Mouse (Mus musculus) layer of hippocampus, postnatal 14 days (tissue): ENCODE data around the gene Chmp3. TPM values are rescaled to one million over a fixed set of nuclear protein-coding genes. Genes with fewer than 3 reads are reported as not detected.
A peak's percentile ranks its signal among the peaks of the same experiment; 100 is the strongest.

Experiments used
- DNase-seq, 2 experiments: peaks; one replicate each; pipeline ENCODE4 v3.0.0; 2021 to 2022; ENCODE audit warnings: low spot score in 2 of 2, mixed read lengths in 1 of 2
- long read RNA-seq, 2 experiments: library from polyadenylated mRNA; stranded (forward); transcript quantifications; one replicate each; pipeline ENCODE4 v2.0.0; 2021
- total RNA-seq, 2 experiments: library from RNA; stranded (reverse); gene quantifications; 2 replicates each; pipeline ENCODE4 v1.2.3; 2021

The Chmp3 gene
- 10 to 100 TPM; 80.4 to 84.7 TPM for total RNA-seq
- long read RNA-seq, experiment 1, transcript Chmp3-201 (6 exons, 2,654 nt): major isoform, 46 of 57 reads
- long read RNA-seq, experiment 1, partial matches to known transcripts: 1 of 57 reads
- long read RNA-seq, experiment 1, other reads (novel, unspliced or antisense): 9 of 57 reads
- long read RNA-seq, experiment 2, transcript Chmp3-201 (6 exons, 2,654 nt): major isoform, 59 of 86 reads
- long read RNA-seq, experiment 2, partial matches to known transcripts: 4 of 86 reads
- long read RNA-seq, experiment 2, other reads (novel, unspliced or antisense): 19 of 86 reads

DNA sequence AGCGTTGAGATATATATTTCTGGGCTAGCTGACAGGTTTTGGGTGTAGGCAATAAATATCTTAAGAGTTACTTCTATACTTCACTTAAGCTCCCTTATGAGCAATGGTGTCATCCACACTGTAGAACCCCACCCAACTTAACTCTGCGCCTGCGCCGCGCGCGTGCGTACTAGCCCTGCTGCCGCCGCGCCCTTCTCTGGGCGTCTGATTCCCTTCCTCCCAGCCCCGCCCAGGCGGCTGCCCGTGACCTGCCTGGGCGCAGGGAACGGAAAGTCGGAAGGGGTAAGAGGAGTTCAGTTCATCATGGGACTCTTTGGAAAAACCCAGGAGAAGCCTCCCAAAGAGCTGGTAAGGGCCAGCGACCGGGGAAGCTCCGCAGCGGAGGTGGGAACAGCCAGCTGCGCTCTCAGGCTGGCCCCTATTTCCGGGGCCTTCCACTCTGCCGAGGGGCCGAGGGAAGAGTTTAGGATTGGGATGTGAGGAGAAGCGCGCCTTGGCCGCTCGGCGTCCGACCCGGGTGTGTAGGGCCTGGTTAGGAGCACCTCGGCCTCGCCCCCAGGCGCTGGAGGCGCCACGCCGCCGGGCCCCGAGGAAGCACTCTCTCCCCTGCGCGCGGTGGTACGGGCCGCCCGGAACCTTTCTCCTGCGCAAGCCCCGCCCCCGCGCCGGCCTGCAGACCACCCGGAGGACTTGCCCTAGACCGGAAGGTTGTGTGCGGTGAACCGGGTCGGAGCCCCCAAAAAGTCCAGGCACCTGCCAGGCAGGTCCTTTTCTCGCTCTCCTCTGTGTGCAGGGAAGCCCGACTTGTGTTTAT lies at the start of gene Chmp3:
Chmp3 (plus strand) TSS at position 112 of the 814 bp plus-strand sequence.
- peak; percentile 97 for DNase-seq

DNA sequence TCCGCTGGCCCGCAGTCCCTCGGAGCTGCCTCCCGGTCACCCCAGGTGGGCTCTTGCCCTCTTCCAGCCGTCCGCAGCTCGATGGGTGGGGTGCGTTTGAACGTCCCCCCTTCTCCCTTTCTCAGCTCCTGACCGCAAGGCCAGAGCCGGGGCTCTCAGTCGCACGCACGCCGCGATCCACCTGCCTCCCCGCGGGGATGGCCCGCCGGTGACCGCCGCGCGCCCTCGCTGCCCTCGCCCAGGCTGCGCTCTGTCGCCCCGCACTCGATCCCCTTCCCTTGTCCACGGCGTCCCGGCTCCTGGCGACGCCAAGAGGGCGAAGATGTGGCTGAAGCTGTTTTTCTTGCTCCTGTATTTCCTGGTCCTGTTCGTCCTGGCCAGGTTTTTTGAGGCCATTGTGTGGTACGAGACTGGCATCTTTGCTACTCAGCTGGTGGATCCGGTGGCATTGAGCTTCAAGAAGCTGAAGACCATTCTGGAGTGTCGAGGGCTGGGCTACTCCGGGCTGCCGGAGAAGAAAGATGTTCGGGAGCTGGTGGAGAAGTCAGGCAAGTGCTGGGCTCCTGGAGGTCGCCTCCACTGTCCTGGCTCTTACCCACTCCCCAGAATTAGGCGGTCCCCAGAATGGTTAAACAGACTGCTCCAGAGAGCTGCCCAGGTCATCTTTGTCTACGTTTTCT lies 49.1 kb upstream of the Chmp3 start:
- peak in 1 of 2 experiments; percentile 41 for DNase-seq

DNA sequence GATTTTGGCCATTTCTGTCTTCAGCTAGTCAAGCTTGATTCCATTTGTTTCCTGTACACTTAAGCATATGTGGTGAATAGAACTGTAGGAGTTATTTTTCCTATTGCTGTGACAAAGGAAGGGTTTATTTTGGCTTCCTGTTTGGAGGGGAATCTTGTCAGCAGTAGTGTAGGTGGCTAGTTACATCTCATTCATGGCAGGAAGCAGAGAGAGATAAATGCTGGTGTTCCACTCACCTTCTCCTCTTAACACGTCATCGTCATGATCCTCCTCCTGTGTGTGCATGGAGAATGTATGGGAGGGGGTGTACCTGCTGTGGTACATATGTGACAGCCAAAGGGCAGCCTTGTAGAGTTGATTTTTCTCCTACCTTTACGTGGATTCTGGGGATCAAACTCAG lies 43.0 kb upstream of the Chmp3 start:
- DNase-seq: no peak

DNA sequence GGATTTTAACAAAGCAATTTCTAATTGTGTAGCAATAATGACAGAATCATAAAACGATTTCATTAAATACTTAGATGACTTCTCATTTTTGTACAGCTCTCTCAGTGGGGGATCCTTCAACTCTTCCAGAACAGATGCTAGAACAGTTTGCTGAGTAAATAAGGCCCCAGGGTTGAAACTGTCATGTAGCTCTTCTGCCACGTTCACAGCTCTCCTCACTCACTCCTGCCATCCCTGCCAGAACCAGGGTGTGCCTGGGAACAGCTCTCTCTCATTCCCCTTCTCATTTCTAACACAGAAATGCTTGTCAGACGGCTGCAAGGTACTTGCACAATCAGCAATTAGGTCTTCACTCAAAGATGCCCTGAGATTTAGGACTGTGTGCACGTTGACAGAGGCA lies 40.6 kb upstream of the Chmp3 start:
- no peak for DNase-seq

DNA sequence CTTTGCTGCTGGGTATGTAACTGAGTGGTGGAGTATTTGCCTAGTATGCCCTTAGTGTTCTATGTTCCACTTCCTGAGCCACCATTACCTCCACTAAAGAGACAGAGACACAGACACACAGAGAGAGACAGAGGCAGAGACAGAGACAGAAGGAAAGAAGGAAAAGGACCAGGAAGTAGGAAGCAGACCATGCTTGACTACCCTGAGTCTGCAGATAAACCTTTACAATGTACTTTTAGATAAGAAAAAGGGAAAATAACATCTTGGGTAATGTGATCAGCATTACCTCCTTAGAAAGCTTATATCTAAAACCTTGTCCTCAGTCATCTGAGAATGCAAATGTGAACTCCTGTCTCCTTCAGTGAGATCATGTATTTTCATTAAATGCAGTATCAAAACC lies 39.9 kb upstream of the Chmp3 start:
- DNase-seq: no peak

DNA sequence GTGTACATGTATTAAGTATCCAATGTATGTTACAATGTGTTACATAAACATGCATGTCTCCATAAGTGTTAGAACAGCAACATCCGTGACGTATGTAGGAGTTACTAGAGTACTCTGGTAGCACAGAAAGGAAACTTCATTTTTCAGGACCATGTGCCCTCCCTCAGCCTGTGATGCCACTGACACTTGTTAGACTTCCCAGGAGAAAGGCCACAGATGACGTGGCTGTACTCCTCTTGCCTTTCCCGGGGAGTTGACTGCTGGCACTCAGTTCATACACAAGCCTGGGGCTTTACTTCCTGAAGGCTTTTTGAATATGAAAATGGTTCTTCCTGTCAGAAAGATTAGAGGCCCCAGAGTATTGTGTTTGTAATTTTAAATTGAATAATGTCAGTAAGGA lies 39.5 kb upstream of the Chmp3 start:
- no peak for DNase-seq

DNA sequence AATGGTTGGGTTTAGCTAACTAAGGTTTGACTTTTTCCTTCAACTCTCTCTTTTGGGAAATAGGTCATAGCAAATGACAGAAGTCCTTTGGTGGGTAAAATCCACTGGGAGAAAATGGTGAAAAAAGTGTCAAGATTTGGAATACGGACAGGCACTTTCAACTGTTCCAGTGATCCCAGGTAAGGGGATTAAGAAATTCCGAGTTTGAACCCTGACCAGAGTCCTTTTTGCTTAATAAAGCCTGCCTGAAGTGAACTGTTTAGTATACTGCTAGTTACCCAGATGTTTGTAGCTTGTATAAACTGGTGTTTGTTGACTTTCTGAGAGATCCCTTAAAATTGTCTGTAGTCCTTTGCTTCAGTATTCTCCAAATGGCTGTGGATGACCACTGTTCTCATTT lies 37.9 kb upstream of the Chmp3 start:
- DNase-seq: no peak

DNA sequence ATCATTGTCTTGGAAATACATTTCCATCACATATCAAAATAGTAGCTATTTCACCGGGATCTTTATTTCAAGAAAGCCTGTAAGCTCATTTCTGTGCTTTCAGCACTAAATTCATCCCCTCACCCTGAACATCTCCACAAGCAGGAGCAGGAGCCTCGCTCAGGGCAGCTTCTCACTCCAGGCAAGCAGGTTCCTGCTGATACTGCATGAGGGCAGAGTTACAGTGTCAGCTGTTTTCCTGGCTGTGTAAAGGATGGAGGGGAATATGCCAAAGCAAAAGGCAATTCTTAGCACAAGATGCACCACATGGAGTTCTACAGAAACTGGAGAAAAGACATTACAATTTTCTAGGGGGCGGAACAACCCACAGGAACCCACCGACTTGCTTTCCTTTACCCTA lies 24.1 kb upstream of the Chmp3 start:
- no peak for DNase-seq

DNA sequence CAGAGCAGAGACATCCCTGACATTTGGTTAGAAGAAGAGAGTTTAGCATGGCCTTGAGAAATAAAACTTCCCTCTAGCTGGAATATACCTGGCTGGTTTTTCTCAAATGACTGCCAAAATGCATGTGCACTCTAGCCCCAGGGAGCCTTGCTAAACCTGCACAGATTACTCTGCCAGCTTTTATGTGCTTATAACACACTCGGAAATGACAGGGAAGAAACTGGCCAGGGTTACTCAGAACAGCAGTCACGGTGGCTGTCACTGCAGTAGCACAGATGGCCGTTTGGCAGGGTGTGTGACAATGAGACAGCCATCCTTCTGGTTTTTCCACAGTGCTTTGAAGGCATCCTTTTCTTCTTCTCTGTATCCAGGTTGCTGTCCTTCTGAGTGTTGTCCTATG lies 18.0 kb upstream of the Chmp3 start:
- DNase-seq: peak; percentile 65 to 80

DNA sequence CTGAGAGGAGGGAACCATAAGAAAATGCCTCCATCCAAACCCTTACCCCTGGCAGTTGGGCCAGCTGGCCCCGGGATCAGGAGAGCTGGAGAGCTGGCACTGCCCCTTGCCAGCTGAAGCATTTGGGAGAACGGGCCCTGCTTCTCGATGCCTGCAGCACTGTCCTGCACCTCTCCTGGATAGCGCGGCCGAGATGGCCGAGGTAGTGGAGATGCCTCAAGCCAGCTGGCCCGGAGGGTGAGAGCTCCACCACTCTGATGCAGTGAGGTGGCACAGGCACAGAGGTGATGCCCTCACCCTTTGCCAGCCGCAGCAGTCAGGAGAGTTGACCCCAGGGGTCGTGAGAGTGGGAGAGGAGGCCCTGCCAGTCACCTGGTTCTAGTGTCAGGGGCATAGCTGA lies 16.5 kb upstream of the Chmp3 start:
- no peak for DNase-seq

DNA sequence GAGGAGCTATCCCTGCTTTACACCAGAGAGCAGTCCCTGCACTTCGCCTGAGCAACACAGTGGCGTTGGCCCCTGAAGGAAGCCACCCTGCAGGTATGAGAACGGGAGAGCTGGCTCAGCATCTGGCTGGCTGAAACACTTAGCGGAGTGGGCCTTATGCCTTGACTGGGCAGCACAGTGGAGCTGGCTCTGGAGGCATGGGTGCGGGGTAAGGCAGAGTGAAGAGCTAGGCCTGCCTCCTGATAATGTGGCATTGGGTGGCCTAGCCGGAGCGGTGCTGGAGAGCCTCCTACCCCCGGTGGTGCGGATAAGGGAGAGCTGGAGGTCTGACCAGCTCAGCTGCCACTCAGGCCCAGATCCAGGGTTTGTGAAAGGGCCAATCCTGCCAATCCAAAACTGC lies 15.8 kb upstream of the Chmp3 start:
- no peak for DNase-seq

DNA sequence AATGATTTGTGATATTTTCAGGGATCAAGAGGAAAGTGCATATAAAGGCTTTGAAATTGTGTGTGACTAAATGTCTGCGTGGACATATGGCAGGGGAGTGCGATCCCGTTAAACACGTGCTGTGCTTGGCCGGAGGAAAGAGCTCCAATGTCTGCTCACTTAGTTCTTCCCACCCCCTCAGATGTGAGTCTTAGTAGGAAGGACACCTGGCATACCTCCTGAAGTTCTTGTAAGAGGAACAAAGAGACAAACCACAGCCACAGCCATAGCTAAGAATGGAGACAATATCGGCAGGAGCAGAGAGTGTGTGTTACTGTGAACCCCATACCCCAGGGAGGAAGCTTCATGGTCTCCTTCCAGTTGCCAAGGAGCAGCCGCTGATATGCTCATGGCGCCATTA lies 13.4 kb upstream of the Chmp3 start:
- DNase-seq: no peak

DNA sequence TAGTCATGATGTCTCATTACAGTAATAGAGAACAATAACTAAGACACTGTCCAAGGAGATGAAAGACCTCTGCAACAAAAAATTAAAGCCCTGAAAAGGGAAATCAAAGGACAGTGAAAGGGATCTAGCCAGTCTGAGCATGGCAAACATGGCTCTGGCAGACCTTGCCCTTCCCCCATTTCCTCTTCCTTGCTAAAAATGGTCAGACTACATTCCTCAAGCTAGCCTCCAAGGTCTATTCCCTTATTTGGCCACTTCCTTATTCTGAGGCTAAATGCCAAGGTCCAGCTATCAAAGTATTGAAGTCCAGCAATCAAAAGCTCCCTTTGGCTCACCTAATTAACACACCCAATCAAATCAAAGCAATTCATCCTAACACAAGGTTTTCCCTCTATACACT lies 6.3 kb upstream of the Chmp3 start:
- no peak for DNase-seq

DNA sequence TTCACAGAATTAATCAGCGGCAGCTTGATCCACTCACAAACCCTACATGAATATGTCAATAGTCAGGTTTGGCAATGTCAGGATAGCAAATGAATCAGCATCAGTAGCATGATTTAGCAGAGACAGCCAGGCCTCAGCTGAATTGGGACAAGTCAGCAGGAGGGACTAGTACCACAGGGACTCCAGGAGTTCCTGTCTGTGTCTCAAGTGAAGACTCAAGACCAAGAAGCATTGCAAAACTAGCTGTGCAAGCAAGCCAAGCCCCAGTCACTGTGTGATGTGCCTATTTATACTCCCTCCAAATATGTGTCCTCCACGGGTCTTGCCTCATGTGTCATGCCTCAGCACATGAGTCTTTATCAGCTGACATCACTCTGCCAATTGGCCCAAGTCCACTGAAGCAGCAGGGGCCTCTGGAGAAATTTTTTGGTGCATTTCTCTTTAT lies 11.9 kb downstream of the Chmp3 start:
- DNase-seq: no peak

DNA sequence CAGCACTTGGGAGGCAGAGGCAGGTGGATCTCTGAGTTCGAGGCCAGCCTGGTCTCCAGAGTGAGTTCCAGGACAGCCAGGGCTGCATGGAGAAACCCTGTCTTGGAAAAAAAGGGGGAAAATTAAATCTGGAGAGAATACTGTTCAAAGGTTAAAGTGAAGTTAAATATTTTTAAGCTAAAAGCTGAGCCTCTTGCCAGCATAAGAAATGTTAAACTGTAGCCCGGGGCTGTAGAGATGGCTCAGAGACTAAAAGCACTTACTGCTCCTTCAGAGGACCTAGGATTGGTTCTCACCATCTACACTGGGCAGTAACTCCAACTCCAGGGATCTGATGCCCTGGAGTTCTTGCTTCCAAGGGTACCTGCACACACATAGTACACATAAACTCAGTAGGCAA lies 13.2 kb downstream of the Chmp3 start:
- DNase-seq: no peak

DNA sequence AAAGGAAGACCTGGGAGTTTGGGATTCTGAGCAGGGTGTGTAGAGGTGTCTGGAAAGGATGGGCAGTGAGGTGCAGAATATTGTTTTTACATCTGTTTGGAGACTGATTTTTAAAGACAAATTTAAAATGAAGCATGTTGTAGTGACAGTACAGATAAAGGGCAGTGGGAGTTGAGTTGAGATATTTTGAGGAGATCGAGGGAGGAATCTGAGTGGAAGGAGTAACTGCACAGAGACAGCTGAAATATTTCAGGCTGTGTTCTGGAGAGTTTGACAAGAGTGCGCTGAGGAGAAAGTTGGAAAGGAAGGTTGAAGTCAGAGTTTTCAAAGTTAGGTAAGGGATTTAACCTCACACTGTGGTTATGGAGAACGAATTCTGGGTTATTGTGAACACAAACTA lies 25.0 kb downstream of the Chmp3 start:
- no peak for DNase-seq

DNA sequence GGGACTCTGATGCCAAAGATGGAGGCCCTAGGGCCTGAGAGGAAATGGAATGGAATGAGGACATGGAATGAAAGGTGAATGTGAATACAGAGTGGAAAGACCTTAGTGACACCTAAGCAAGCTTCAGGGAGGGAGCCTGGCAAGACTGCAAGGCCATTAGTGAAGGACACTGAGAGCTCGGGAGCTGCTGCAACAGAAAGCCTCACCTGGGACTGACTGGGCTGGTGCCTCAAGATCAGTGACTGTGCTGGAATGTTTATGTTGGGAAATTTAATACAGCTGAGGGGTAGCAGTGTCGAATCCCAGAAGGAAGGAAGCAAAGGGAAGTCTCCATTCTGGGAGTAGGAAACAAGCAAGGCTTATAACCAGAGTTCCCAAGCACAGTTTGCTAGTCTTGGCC lies 25.4 kb downstream of the Chmp3 start:
- DNase-seq: no peak

DNA sequence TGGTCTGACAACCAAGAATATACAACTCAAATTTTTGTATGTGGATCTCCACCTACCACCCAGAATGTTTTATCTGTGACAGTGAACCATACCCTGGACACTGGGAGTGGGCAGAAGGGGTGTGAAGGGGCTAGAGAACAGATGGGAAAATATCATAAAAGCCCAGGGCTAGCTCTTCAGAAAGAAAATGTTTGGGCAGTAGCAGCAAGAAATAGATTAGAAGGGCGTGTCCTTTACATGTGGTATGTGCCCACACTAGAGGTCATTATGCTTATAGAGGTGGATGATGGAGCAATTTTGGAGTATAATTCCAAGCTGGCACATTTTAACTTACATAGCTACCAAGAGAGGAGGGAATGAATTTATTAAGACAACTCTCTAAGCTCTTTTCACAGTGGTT lies 31.8 kb downstream of the Chmp3 start:
- no peak for DNase-seq

DNA sequence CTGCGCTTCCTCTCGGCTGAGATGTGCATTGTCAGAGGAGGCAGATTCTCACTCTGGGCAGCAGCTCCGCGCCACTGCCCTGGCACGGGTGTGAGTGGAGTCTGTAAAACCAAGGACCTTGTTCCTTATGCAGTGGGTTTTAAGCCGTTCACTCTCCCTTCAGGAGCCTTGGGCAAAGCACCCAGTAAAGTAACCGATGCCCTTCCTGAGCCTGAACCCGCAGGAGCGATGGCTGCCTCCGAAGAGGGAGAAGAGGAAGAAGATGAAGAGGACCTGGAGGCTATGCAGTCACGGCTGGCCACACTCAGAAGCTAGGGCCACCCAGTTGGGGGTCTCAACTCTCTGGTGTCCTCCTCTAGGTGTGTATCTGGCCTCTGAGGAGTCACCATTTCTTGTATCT lies 35.9 kb downstream of the Chmp3 start:
- DNase-seq: no peak

DNA sequence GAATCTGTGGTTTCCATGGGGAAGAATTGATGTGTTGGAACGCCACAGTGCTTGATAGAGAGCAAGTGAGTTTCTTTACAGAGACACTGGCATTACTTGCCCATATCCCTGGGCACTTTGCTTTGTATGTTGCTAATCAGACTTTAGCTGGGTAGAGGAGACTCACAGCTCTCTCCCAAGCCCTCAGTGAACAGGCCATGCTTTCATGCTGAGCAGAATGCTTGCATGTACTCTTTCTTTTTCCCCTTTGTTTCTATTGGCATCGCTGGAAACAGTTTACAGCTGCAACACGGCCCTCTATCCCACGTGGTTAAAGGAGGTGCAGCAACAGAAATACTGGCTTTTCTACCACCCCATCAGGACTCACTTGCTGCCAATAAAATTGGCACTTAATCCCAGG lies 39.6 kb downstream of the Chmp3 start:
- DNase-seq: peak in 1 of 2 experiments; percentile 15

DNA sequence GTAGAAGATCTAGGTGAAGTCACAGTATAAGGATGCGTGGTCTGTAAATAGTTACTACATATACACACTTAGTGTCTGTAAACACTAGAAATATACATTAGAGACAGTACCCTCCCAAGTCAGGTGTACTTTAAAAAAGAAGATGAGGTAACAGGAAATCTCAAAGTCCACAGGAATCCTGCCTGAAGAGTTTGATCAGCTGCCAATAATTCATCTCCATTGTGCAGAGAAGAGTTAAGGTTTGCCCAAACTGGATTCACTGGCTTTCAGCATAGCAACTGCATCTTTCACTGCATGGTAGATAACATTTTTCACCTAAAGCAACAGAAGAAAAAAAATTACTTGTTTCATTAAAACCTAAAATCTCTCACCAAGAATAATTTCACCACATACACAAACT lies 45.8 kb downstream of the Chmp3 start:
- DNase-seq: no peak

DNA sequence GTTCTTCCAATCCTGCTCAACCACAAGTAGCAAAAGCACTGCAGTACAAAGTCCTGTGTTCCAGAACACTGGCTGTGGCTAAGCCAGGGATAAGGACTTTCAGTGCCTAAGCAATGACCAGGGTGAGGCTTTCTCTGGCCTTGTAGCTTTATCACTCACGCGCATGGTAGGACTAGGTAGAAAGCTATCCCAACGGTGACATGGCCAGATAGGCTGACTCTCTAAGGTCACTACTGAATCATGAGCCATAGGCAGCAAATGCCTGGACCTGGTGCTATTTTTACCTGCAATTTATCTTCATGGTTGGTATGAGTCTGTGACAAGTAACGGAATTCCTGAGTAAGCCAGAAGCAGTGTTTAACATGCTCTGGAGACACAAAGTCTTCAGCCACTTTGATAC lies 46.6 kb downstream of the Chmp3 start:
- DNase-seq: no peak
